Mouse (Mus musculus) cerebellum, adult 18-20 months (tissue): Measurements from ENCODE around the gene Mcrs1.

Source experiments
- DNase-seq, 2 experiments: peaks; one replicate each; pipeline ENCODE4 v3.0.0; 2021

Gene Mcrs1

GRCm38 (mm10) chr15:99249938-99250337 is 1.8 kb downstream of the Mcrs1 start:
- DNase-seq, result no peak

GRCm38 (mm10) chr15:99248972-99249371 is 2.8 kb downstream of the Mcrs1 start:
- DNase-seq, result peak; percentile 46 to 50

GRCm38 (mm10) chr15:99246736-99247135 is 5.0 kb downstream of the Mcrs1 start:
- DNase-seq, result peak; percentile 44 to 53

- no peak for DNase-seq
Measured at GRCm38 (mm10) chr15:99242045-99242444, 9.7 kb downstream of the Mcrs1 start.

GRCm38 (mm10) chr15:99241249-99241648 is 10.5 kb downstream of the Mcrs1 start:
- DNase-seq, result no peak

- DNase-seq, result no peak
Measured at GRCm38 (mm10) chr15:99240129-99240528, 11.6 kb downstream of the Mcrs1 start.

- no peak for DNase-seq
Measured at GRCm38 (mm10) chr15:99238006-99238405, 13.8 kb downstream of the Mcrs1 start.

GRCm38 (mm10) chr15:99234326-99235010 is 17.3 kb downstream of the Mcrs1 start:
- no peak for DNase-seq

GRCm38 (mm10) chr15:99233719-99234118 is 18.0 kb downstream of the Mcrs1 start:
- DNase-seq, result no peak

- no peak for DNase-seq
Measured at GRCm38 (mm10) chr15:99231998-99232397, 19.8 kb downstream of the Mcrs1 start.

- no peak for DNase-seq
Measured at GRCm38 (mm10) chr15:99226090-99226489, 25.7 kb downstream of the Mcrs1 start.

GRCm38 (mm10) chr15:99225081-99225810 is 26.5 kb downstream of the Mcrs1 start:
- DNase-seq, result peak in 1 of 2 experiments; percentile 28

- peak; percentile 60 to 66 for DNase-seq
Measured at GRCm38 (mm10) chr15:99224208-99224911, 27.4 kb downstream of the Mcrs1 start, which contains the start of gene Kcnh3. Kcnh3 (plus strand) TSS chr15:99224861.

- peak; percentile 67 to 70 for DNase-seq
Measured at GRCm38 (mm10) chr15:99223585-99224207, 28.1 kb downstream of the Mcrs1 start.

GRCm38 (mm10) chr15:99222794-99223584 is 28.8 kb downstream of the Mcrs1 start:
- DNase-seq, result no peak

GRCm38 (mm10) chr15:99221315-99221952 is 30.3 kb downstream of the Mcrs1 start:
- DNase-seq, result no peak

- DNase-seq, result no peak
Measured at GRCm38 (mm10) chr15:99217630-99218029, 34.1 kb downstream of the Mcrs1 start.

GRCm38 (mm10) chr15:99215741-99216463 is 35.9 kb downstream of the Mcrs1 start:
- DNase-seq, result no peak

GRCm38 (mm10) chr15:99214941-99215340 is 36.8 kb downstream of the Mcrs1 start:
- peak in 1 of 2 experiments; percentile 24 for DNase-seq

- DNase-seq, result no peak
Measured at GRCm38 (mm10) chr15:99213183-99213582, 38.6 kb downstream of the Mcrs1 start.

- no peak for DNase-seq
Measured at GRCm38 (mm10) chr15:99205959-99206358, 45.8 kb downstream of the Mcrs1 start.
